Mouse (Mus musculus) C2C12 (cell line): ENCODE data around the gene B4galt5. TPM values are rescaled to one million over a fixed set of nuclear protein-coding genes. Genes with fewer than 3 reads are reported as not detected.

Source experiments
- H3K27me3 ChIP-seq: one replicate; pipeline ENCODE4 v1.6.1; 2011; ENCODE audit not compliant: control insufficient read depth, insufficient read depth, insufficient read length
- H3K36me3 ChIP-seq: one replicate; pipeline ENCODE4 v1.6.1; 2011; ENCODE audit not compliant: control insufficient read depth, insufficient read depth
- H3K4me3 ChIP-seq: one replicate; pipeline ENCODE4 v1.5.1; 2011; ENCODE audit warnings: mild to moderate bottlenecking, control low read depth; ENCODE audit not compliant: poor library complexity, insufficient read depth, severe bottlenecking
- H3K79me2 ChIP-seq: one replicate; pipeline ENCODE4 v1.6.1; 2011; ENCODE audit not compliant: control insufficient read depth, insufficient read depth
- H3K79me3 ChIP-seq: one replicate; pipeline ENCODE4 v1.6.1; 2011; ENCODE audit warnings: low read depth, control low read depth
- H3ac ChIP-seq: one replicate; pipeline ENCODE3; 2011; ENCODE audit warnings: low read depth; ENCODE audit not compliant: control insufficient read depth, insufficient read length
- CEBPB ChIP-seq: IDR thresholded peaks from one replicate; pipeline ENCODE4 v1.6.1; 2011; ENCODE audit warnings: low read depth, mild to moderate bottlenecking, control low read depth, moderate library complexity
- CTCF ChIP-seq: IDR thresholded peaks from one replicate; pipeline ENCODE4 v1.5.1; 2011; ENCODE audit not compliant: control insufficient read depth, insufficient read depth, insufficient read length
- FOSL1 ChIP-seq: IDR thresholded peaks from one replicate; pipeline ENCODE4 v1.8.0; 2011; ENCODE audit warnings: mild to moderate bottlenecking, low read length; ENCODE audit not compliant: poor library complexity, insufficient read depth, severe bottlenecking
- MAX ChIP-seq: IDR thresholded peaks from one replicate; pipeline ENCODE4 v1.6.1; 2011; ENCODE audit warnings: mild to moderate bottlenecking, control low read depth
- MYOD1 ChIP-seq: IDR thresholded peaks from one replicate; pipeline ENCODE4 v1.6.1; 2011; ENCODE audit warnings: low read depth; ENCODE audit not compliant: control insufficient read depth, insufficient read length
- MYOG ChIP-seq: IDR thresholded peaks from one replicate; pipeline ENCODE4 v1.6.1; 2011; ENCODE audit not compliant: control insufficient read depth, insufficient read length; ENCODE audit errors: extremely low read depth
- USF1 ChIP-seq: IDR thresholded peaks from one replicate; pipeline ENCODE4 v1.6.1; 2011; ENCODE audit warnings: low read depth, mild to moderate bottlenecking, control low read depth, moderate library complexity
- polyA plus RNA-seq: library from polyadenylated mRNA; unstranded; fragments of >200 nt; fragmentation: generic; extraction: Trizol; gene quantifications from one replicate; pipeline ENCODE4 v1.2.1, GENCODE M21; 2012; ENCODE audit warnings: missing spikeins

B4galt5 gene
- polyA plus RNA-seq, 1 experiment = 56.6 TPM

DNA sequence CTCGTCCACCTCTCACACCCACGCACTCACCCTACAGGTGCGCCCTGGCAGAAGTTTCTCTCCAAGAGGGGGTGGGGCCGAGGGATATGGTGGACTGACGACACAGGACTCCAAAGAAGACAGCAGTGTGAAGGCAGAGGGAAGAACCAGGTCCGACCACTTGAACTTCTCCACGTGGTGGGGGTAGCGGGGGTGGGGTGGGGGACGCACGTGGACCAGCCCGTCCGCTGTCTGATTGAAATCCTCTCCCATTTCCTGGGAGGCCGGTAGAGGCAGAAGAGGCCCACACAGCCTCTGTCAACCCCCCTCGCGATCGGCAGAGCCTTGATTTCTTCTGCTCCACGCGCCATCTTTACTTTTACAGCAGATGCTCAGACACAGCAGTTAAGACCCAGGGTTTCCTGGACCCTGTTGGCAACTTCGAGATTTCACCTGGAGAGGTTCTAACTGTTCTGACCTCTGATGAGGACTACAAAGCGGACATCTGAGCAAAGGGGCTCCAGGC is 18.8 kb upstream of the B4galt5 start:
- Histone ChIP-seq H3K36me3 (no peaks in the 10 kb centered on the region), H3K79me2 (no peaks in the 10 kb centered on the region), H3K4me3 (no peak overlapping the region), H3K79me3 (no peaks in the 10 kb centered on the region), H3ac (no peak overlapping the region), H3K27me3 (no peaks in the 10 kb centered on the region)
- no peak for TF ChIP-seq FOSL1
- TF ChIP-seq CEBPB = no peak
- TF ChIP-seq USF1 = no peak
- TF ChIP-seq MYOD1 = no peak
- no peak for TF ChIP-seq MAX
- TF ChIP-seq MYOG = no peak
- no peak for TF ChIP-seq CTCF

GRCm38 (mm10) chr2:167367325-167367724 is 18.3 kb upstream of the B4galt5 start:
- H3K79me3 ChIP-seq = no peaks in the 10 kb centered on the region
- no peaks in the 10 kb centered on the region for H3K27me3 ChIP-seq
- H3K79me2 ChIP-seq = no peaks in the 10 kb centered on the region
- no peaks in the 10 kb centered on the region for H3K36me3 ChIP-seq
- no peak overlapping the region for H3ac ChIP-seq
- no peak overlapping the region for H3K4me3 ChIP-seq
- no peak for TF ChIP-seq USF1
- TF ChIP-seq MYOD1 = no peak
- TF ChIP-seq CEBPB = no peak
- TF ChIP-seq FOSL1 = no peak
- no peak for TF ChIP-seq MAX
- no peak for TF ChIP-seq CTCF

- no peaks in the 10 kb centered on the region for H3K79me3 ChIP-seq
Measured at GRCm38 (mm10) chr2:167365063-167365462, 16.1 kb upstream of the B4galt5 start.

DNA sequence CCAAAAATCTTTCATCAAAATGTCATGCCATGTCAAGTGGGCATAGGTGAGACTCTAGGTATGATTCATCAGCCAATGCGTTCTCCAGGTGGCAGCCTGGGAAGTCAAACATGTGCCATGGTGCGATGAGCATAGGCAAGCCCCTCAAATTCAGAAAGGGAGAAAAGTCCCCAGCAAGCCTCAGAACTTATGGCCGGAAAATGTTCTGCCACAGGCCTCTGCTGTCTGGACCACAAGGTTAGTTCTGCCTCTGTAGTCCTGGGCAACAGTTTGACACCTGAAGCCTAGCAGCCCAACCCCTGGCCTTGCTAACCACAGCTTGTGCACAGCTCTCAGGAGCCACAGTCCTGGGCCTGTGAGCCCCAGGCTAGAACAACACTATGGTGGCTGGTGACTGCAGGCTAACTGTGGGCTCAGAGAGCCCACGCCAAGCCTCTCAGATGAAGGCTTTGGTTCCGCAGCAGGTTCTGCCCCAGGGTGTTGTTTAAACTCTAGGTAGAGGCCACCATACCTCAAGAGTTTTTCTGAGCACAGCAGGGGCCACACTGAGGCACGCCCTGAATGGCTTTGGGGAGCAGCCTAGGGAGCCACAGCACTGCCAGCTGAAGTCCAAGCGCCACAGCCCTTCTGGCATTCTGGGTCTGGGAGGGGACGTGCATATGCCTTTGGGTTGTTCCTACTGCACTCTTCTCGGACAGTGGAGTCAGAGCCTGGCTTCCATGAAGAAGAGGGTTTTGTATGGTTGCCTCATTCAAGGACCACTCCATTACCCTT is 14.5 kb upstream of the B4galt5 start:
- Histone ChIP-seq H3ac (no peak overlapping the region), H3K36me3 (no peaks in the 10 kb centered on the region), H3K4me3 (no peak overlapping the region), H3K27me3 (no peaks in the 10 kb centered on the region), H3K79me3 (no peaks in the 10 kb centered on the region), H3K79me2 (no peaks in the 10 kb centered on the region)
- TF ChIP-seq CEBPB (no peak), MYOG (no peak), CTCF (no peak), FOSL1 (no peak), MYOD1 (no peak)

More at GRCm38 (mm10) chr2:167365063-167365462, 16.1 kb upstream of the B4galt5 start:
- H3K27me3 ChIP-seq = no peaks in the 10 kb centered on the region
- H3ac ChIP-seq = no peak overlapping the region
- TF ChIP-seq MYOD1 (no peak), MAX (no peak), FOSL1 (no peak), USF1 (no peak), CTCF (no peak), MYOG (no peak), CEBPB (no peak)
- H3K4me3 ChIP-seq = no peak overlapping the region
- no peaks in the 10 kb centered on the region for H3K36me3 ChIP-seq
- H3K79me2 ChIP-seq = no peaks in the 10 kb centered on the region

DNA sequence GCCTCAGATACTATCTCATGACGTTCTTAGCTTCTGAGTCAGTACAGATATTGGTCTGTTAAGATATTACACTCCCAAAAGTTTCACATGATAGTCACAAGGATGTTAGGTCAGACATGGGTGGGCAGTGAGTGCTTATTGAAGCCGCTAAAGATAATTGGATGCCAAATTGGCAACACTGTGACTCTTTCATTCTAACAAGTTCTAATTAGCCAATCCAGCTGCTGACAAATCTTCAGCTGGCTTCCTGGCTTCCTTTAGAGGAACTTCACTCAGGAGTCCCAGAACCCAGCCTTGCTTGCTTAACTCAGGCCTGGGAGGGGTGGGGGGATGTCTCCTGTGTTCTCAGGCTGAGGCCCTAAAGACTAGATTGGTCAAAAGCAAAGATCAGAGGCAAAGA is 9.5 kb upstream of the B4galt5 start:
- TF ChIP-seq CEBPB (no peak), FOSL1 (no peak)
- Histone ChIP-seq H3K36me3 (no peaks in the 10 kb centered on the region), H3K4me3 (no peak overlapping the region), H3K79me3 (no peaks in the 10 kb centered on the region), H3K79me2 (no peaks in the 10 kb centered on the region), H3ac (no peak overlapping the region), H3K27me3 (no peaks in the 10 kb centered on the region)

- TF ChIP-seq MAX (no peak), MYOD1 (no peak), USF1 (no peak), CEBPB (no peak), FOSL1 (no peak), MYOG (no peak), CTCF (no peak)
- H3K36me3 ChIP-seq = no peaks in the 10 kb centered on the region
- H3K79me3 ChIP-seq = no peaks in the 10 kb centered on the region
- H3ac ChIP-seq = no peak overlapping the region
- no peak overlapping the region for H3K4me3 ChIP-seq
- no peaks in the 10 kb centered on the region for H3K27me3 ChIP-seq
- no peaks in the 10 kb centered on the region for H3K79me2 ChIP-seq
Measured at GRCm38 (mm10) chr2:167356885-167357284, 7.9 kb upstream of the B4galt5 start.
